ENCODE assay signal across 23 mouse cellular contexts in genomic region chr1:37698852-37699439, GRCm38 (mm10). TPM values are rescaled to one million over a fixed set of nuclear protein-coding genes. Genes with fewer than 3 reads are reported as not detected.
DNase-seq lines count a peak whose midpoint lies in the region; ATAC-seq and TF ChIP-seq lines count a peak whose summit lies in the region.
"Had no signal": no experiment of that assay in that cellular context is flagged by ENCODE, and none has a peak within 500 bp of the region (broad histone marks: within the 10 kb centered on the region; RNA-seq: fewer than 3 reads in every experiment).

No protein-coding gene starts in this region.

- 54% methylated on average over 5 of the region's 5 CpGs for WGBS in heart, embryonic 10.5 days
- 74% methylated on average over 5 of the region's 5 CpGs for WGBS in hindbrain, postnatal 0 days
- 69% methylated on average over 5 of the region's 5 CpGs for WGBS in hindbrain, embryonic 16.5 days
- 66% methylated on average over 5 of the region's 5 CpGs for WGBS in embryonic facial prominence, embryonic 14.5 days

- DNase-seq in heart, embryonic 10.5 days (ENCODE audit: low spot score), result no peak
- no peak for DNase-seq in heart, postnatal 14 days
- no peak for DNase-seq in hindbrain, postnatal 0 days (ENCODE audit: low spot score)
- peak; percentile 67 for DNase-seq in lung, postnatal 36 days
- DNase-seq in lung, postnatal 25 days (ENCODE audit: low spot score), result no peak
- DNase-seq in embryonic facial prominence, embryonic 14.5 days (ENCODE audit: low spot score), result peak; percentile 48
- no peak for DNase-seq in embryo, embryonic 10.5 days (ENCODE audit: low spot score)
- DNase-seq: cerebellum, adult 11 months; cerebellum, postnatal 14 days; gastrocnemius, adult 2 months; kidney, adult 2 months; kidney, postnatal 36 days; layer of hippocampus, postnatal 36 days; left cerebral cortex, postnatal 4 days; thymus, postnatal 4 days had no signal

- no peaks in the 10 kb centered on the region for H3K9me3 ChIP-seq in heart, embryonic 10.5 days
- no peaks in the 10 kb centered on the region for H3K9me3 ChIP-seq in hindbrain, postnatal 0 days (ENCODE audit: low read length)
- H3K9me3 ChIP-seq in hindbrain, embryonic 16.5 days (ENCODE audit: control insufficient read depth, low read length), result no peaks in the 10 kb centered on the region
- H3K9me3 ChIP-seq in embryonic facial prominence, embryonic 14.5 days (ENCODE audit: control insufficient read depth, low read length), result no peaks in the 10 kb centered on the region
- H3K9me3 ChIP-seq: midbrain, embryonic 10.5 days; neural tube, embryonic 12.5 days had no signal

- intact Hi-C loops in heart, postnatal 14 days (cut with DNase I), result no loop called here

- H3K27ac ChIP-seq in heart, embryonic 10.5 days, result peak overlapping the region; percentile 73
- H3K27ac ChIP-seq in hindbrain, postnatal 0 days, result peak overlapping the region; percentile 38; the same call in 1 of the 2 replicates
- H3K27ac ChIP-seq in hindbrain, embryonic 16.5 days (ENCODE audit: low read depth, low read length), result no peak overlapping the region
- H3K27ac ChIP-seq in embryonic facial prominence, embryonic 14.5 days (replicated peaks; ENCODE audit: low read depth, low read length), result no peak overlapping the region
- H3K27ac ChIP-seq: gastrocnemius, adult 2 months; heart, adult 2 months; midbrain, embryonic 10.5 days; neural tube, embryonic 12.5 days had no signal

- H3K4me3 ChIP-seq in heart, embryonic 10.5 days, result no peak overlapping the region
- no peak overlapping the region for H3K4me3 ChIP-seq in hindbrain, postnatal 0 days (ENCODE audit: low read length)
- H3K4me3 ChIP-seq in hindbrain, embryonic 16.5 days (ENCODE audit: low read length), result no peak overlapping the region
- no peak overlapping the region for H3K4me3 ChIP-seq in embryonic facial prominence, embryonic 14.5 days (ENCODE audit: low read depth, low read length)
- H3K4me3 ChIP-seq: gastrocnemius, adult 2 months; heart, adult 2 months; midbrain, embryonic 10.5 days; neural tube, embryonic 12.5 days had no signal

- no peak overlapping the region for H3K4me2 ChIP-seq in hindbrain, postnatal 0 days (ENCODE audit: low read depth, low read length)
- H3K4me2 ChIP-seq in hindbrain, embryonic 16.5 days (ENCODE audit: low read length), result no peak overlapping the region
- H3K4me2 ChIP-seq in embryonic facial prominence, embryonic 14.5 days (ENCODE audit: low read depth, low read length), result no peak overlapping the region
- H3K4me2 ChIP-seq: liver, embryonic 11.5 days; neural tube, embryonic 12.5 days had no signal

- 0 out of 2 replicates have a peak, but pooled peaks have one; percentile 1 for ATAC-seq in hindbrain, postnatal 0 days
- ATAC-seq in hindbrain, embryonic 16.5 days, result no peak
- ATAC-seq in embryonic facial prominence, embryonic 14.5 days (ENCODE audit: low read depth), result peak; percentile 69; the same call in 1 of the 2 replicates
- ATAC-seq: activated CD4-positive, CD25-positive, alpha-beta regulatory T cell, adult 4 months; Patski had no signal

- peaks cover 8% of the 10 kb centered on the region; the same call in 1 of the 2 replicates for H3K27me3 ChIP-seq in heart, embryonic 10.5 days (ENCODE audit: insufficient read depth, poor library complexity, severe bottlenecking)
- H3K27me3 ChIP-seq in hindbrain, postnatal 0 days (ENCODE audit: insufficient read depth, low read length), result no peaks in the 10 kb centered on the region
- H3K27me3 ChIP-seq in hindbrain, embryonic 16.5 days (replicated peaks; ENCODE audit: control insufficient read depth, insufficient read depth, low read length), result no peaks in the 10 kb centered on the region
- H3K27me3 ChIP-seq in embryonic facial prominence, embryonic 14.5 days (replicated peaks; ENCODE audit: control insufficient read depth, insufficient read depth, low read length), result no peaks in the 10 kb centered on the region
- H3K27me3 ChIP-seq: neural tube, embryonic 12.5 days; Patski had no signal

- no peaks in the 10 kb centered on the region for H3K36me3 ChIP-seq in heart, embryonic 10.5 days
- H3K36me3 ChIP-seq in hindbrain, postnatal 0 days (ENCODE audit: insufficient read depth, low read length), result no peaks in the 10 kb centered on the region
- no peaks in the 10 kb centered on the region for H3K36me3 ChIP-seq in hindbrain, embryonic 16.5 days (ENCODE audit: control insufficient read depth, insufficient read depth, low read length)
- H3K36me3 ChIP-seq in embryonic facial prominence, embryonic 14.5 days (ENCODE audit: control insufficient read depth, insufficient read depth, low read length), result no peaks in the 10 kb centered on the region
- H3K36me3 ChIP-seq: midbrain, embryonic 10.5 days; neural tube, embryonic 12.5 days had no signal

- peaks cover 59% of the 10 kb centered on the region for H3K4me1 ChIP-seq in heart, embryonic 10.5 days
- H3K4me1 ChIP-seq in hindbrain, postnatal 0 days (ENCODE audit: insufficient read depth, low read length), result 0 out of 2 replicates have a peak, but pooled peaks cover 8% of the 10 kb centered on the region
- H3K4me1 ChIP-seq in hindbrain, embryonic 16.5 days (ENCODE audit: control insufficient read depth, insufficient read depth, low read depth, low read length), result no peaks in the 10 kb centered on the region
- H3K4me1 ChIP-seq in embryonic facial prominence, embryonic 14.5 days (ENCODE audit: control insufficient read depth, insufficient read depth, low read length), result no peaks in the 10 kb centered on the region
- H3K4me1 ChIP-seq: neural tube, embryonic 12.5 days had no signal

- no peak overlapping the region for H3K9ac ChIP-seq in hindbrain, postnatal 0 days (replicated peaks; ENCODE audit: low read length)
- no peak overlapping the region for H3K9ac ChIP-seq in hindbrain, embryonic 16.5 days (ENCODE audit: low read depth, low read length)
- H3K9ac ChIP-seq in embryonic facial prominence, embryonic 14.5 days (ENCODE audit: low read depth, low read length), result no peak overlapping the region
- H3K9ac ChIP-seq: neural tube, embryonic 12.5 days had no signal

- no peak for TF ChIP-seq CTCF in hindbrain, postnatal 0 days (IDR thresholded peaks at IDR 0.05; ENCODE audit: low read depth)

RNA-seq across cellular contexts. Expression of gene 2010300C02Rik, which starts 20.9 kb away (rescaled TPM):
- polyA plus RNA-seq in heart, embryonic 10.5 days (2016; fragmentation: Nextera tagmentation; extraction: Ambion mirVana), result 2.5 and 3.4 TPM in 2 replicates
- 1 to 10 TPM; 1.1 to 1.3 TPM for total RNA-seq in heart, postnatal 14 days (2021)
- total RNA-seq in hindbrain, postnatal 0 days (2014; rRNA removed), result 7.1 and 10.0 TPM in 2 replicates
- polyA plus RNA-seq in hindbrain, postnatal 0 days (2015; fragmentation: Nextera tagmentation; extraction: Ambion mirVana), result 4.1 and 5.3 TPM in 2 replicates
- polyA plus RNA-seq in hindbrain, embryonic 16.5 days (2015; fragmentation: Nextera tagmentation; extraction: Ambion mirVana), result 3.1 and 3.2 TPM in 2 replicates
- polyA plus RNA-seq in embryonic facial prominence, embryonic 14.5 days (2014; fragmentation: Nextera tagmentation; extraction: Ambion mirVana), result 4.6 and 6.5 TPM in 2 replicates
- polyA plus RNA-seq: C2C12 had no signal

Comparison
In these comparisons a context has a peak if more than half of its experiments do, and no peak if none do; other contexts are left out.
1. DNase-seq: peak in lung, postnatal 36 days (single experiment) and embryonic facial prominence, embryonic 14.5 days (single experiment); none in heart, embryonic 10.5 days (single experiment), heart, postnatal 14 days (0 of 2), hindbrain, postnatal 0 days (single experiment), lung, postnatal 25 days (single experiment) and embryo, embryonic 10.5 days (single experiment).
2. H3K27ac ChIP-seq: peak in heart, embryonic 10.5 days (single experiment) and hindbrain, postnatal 0 days (single experiment); none in hindbrain, embryonic 16.5 days (single experiment) and embryonic facial prominence, embryonic 14.5 days (single experiment).